Mouse (Mus musculus): ENCODE data around the gene Kif23. TPM values are rescaled to one million over a fixed set of nuclear protein-coding genes. Genes with fewer than 3 reads are reported as not detected.

The Kif23 gene
- polyA plus RNA-seq, 1 experiment from 2014 or later, result 121 TPM

DNA sequence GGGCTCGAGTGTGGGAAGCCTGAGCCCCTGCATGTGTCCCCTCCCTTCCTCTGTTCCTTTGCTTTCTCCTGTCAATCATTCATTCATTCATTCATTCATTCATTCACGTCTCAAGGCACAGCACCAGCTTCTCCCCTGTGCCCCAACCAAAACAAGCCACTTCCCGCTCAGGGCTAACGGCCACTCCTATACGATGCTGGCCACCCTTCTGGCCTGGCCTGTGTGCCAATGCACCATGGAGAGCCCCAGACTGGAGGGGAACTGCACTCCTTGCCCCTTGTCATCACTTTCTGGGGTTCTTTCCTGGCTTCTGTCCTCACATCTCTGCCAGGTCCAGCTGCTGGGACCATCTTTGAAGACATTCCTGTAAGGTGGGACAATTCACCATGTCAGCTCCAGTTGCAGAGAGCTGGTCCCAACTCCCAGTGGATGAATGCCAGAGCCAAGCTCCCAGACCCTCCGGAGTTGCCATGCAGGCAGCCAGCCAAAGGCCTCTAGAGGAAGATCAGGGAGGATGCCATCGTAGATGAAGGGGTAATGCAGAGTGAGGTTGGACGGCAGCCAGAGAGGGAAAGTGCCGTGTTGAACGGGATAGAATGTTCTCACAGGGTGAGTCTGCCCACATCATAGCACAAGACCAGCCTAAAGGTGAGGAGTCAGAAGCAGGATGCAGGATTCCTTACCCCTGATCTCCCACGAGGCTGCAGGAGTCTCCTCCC lies 58.8 kb downstream of the Kif23 start:
- H3K4me1 ChIP-seq, result peaks cover 18% of the 10 kb centered on the region
- H3K36me3 ChIP-seq, result no peaks in the 10 kb centered on the region
- DNase-seq (ENCODE audit: low spot score), result no peak
- H3K27me3 ChIP-seq (ENCODE audit: low read depth, poor library complexity, severe bottlenecking), result no peaks in the 10 kb centered on the region
- 0 out of 2 replicates have a peak overlapping the region, but pooled peaks have one; percentile 33 for H3K27ac ChIP-seq (replicated peaks)
- no peak overlapping the region for H3K4me3 ChIP-seq
- H3K9me3 ChIP-seq (replicated peaks), result no peaks in the 10 kb centered on the region
- WGBS, result 84% methylated on average over 11 of the region's 11 CpGs

DNA sequence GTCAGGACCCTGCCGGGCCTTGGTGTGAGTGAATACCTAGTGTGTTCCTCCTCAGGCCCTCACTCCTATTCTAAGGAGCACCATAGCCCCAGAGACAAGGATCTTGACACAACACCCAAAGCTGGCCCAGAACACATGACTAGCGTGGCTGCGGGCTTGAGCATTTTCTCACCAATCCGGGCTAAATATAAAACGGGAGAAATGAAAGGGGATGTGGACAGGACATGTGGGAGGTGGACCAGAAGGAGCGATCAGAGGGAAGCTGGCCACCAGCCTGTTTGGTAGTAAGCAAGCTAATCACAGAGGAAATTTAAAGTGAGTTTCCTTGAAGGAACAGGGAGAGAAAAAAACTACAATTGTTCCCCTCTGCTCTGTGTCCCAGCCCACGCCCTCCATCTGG lies 60.6 kb downstream of the Kif23 start:
- 87% methylated on average over 7 of the region's 7 CpGs for WGBS
- peak overlapping the region; percentile 49; the same call in 1 of the 2 replicates for H3K27ac ChIP-seq (replicated peaks)
- no peak for DNase-seq (ENCODE audit: low spot score)

DNA sequence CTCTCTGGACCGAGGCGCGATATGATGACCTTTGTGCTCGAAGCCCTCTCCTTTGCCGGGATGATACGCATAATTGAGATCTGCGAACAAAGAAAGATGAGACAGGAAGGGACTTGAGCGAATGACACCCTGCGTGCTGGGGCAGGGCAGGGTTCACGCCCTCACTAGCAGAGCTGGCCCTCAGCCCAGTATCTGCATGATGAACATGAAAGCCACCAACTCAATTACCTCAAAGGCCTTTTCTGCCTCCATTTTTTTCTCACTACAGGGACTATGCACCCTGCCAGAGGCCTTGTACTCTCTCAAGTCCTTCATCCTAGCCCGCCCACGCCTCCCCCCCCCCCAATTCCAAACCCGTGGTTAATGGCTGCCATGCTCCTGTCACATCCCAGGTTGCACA lies 61.6 kb downstream of the Kif23 start:
- WGBS, result 71% methylated on average over 13 of the region's 13 CpGs
- no peak for DNase-seq (ENCODE audit: low spot score)
- Histone ChIP-seq H3K9me3 (replicated peaks) (no peaks in the 10 kb centered on the region), H3K36me3 (no peaks in the 10 kb centered on the region), H3K27me3 (ENCODE audit: low read depth, poor library complexity, severe bottlenecking) (no peaks in the 10 kb centered on the region), H3K4me3 (no peak overlapping the region), H3K27ac (replicated peaks) (peak overlapping the region; percentile 34; the same call in 1 of the 2 replicates), H3K4me1 (peaks cover 15% of the 10 kb centered on the region)

More for the DNA sequence above, 60.6 kb downstream of the Kif23 start:
- Histone ChIP-seq H3K4me1 (peaks cover 15% of the 10 kb centered on the region), H3K4me3 (no peak overlapping the region), H3K27me3 (ENCODE audit: low read depth, poor library complexity, severe bottlenecking) (no peaks in the 10 kb centered on the region), H3K9me3 (replicated peaks) (no peaks in the 10 kb centered on the region), H3K36me3 (no peaks in the 10 kb centered on the region)

DNA sequence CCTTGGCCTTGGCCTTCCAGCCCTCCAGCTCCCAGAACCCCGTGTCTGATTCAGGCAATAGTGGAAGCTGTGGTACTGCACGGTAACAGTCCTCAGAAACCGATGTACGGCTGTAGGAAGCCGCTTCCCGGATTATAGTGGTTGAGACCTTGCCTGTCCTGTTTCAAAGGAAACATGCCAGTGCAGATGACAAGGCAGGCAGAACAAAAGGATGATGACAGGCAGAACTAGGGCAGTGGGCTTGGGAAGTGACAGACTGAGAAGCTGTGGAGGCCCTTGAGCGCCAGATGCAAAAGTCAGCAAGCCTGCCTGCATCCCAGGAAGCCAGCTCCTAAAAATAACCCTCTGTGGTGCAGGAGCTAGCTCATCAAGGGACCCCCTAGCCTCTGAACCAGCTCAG lies 62.2 kb downstream of the Kif23 start:
- Histone ChIP-seq H3K4me3 (no peak overlapping the region), H3K4me1 (peaks cover 15% of the 10 kb centered on the region), H3K27me3 (ENCODE audit: low read depth, poor library complexity, severe bottlenecking) (no peaks in the 10 kb centered on the region), H3K36me3 (no peaks in the 10 kb centered on the region), H3K27ac (replicated peaks) (peak overlapping the region; percentile 34; the same call in 1 of the 2 replicates), H3K9me3 (replicated peaks) (no peaks in the 10 kb centered on the region)
- DNase-seq (ENCODE audit: low spot score), result no peak
- WGBS, result 83% methylated on average over 7 of the region's 7 CpGs

DNA sequence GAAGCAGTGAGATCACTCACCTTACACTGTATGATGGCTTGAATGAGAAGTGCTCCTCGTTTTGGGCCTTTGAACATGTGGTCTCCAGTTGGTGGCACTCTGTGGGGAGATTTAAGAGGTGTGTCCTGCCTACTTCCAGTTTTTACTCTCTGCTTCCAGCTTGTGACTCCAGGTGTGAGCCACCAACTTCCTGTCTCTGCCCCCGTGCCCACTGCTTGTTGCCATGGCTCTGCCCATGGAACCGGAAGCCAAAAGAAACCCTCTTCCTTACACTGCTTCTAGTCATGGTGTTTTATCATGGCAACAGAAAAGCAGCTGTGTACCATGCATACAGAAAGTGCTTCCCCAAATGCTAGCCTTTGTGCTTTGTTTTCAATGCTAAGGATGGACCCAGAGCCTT lies 64.4 kb downstream of the Kif23 start:
- H3K27me3 ChIP-seq (ENCODE audit: low read depth, poor library complexity, severe bottlenecking), result peaks cover 11% of the 10 kb centered on the region
- H3K27ac ChIP-seq (replicated peaks), result no peak overlapping the region
- no peaks in the 10 kb centered on the region for H3K36me3 ChIP-seq
- H3K4me1 ChIP-seq, result peaks cover 33% of the 10 kb centered on the region
- no peaks in the 10 kb centered on the region for H3K9me3 ChIP-seq (replicated peaks)
- 81% methylated on average over 3 of the region's 3 CpGs for WGBS
- no peak for DNase-seq (ENCODE audit: low spot score)
- H3K4me3 ChIP-seq, result no peak overlapping the region

DNA sequence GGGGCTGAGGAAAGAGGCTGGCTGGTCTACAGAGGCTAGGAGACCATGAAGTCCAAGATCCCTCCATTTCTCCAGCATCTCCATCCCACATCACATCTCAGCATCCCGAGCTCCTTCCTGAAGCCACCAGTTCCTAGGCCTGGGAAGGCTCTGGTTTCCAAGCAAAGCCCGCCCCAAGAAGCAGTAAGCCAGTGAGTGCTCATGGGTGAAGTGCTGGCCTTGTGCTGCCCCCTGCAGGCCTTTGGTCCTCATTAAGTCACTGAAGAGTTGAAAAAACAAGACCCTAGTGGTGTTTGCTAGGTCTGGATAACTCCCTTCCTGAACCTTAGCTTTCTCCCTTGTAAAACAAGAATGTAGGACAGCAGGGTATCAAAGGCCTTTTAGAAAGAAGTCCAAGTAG lies 67.7 kb downstream of the Kif23 start:
- no peak overlapping the region for H3K4me3 ChIP-seq
- H3K36me3 ChIP-seq, result no peaks in the 10 kb centered on the region
- no peaks in the 10 kb centered on the region for H3K9me3 ChIP-seq (replicated peaks)
- peaks cover 45% of the 10 kb centered on the region for H3K4me1 ChIP-seq
- WGBS, result 22% methylated on average over 2 of the region's 2 CpGs
- peak; percentile 81 for DNase-seq (ENCODE audit: low spot score)
- H3K27ac ChIP-seq (replicated peaks), result 0 out of 2 replicates have a peak overlapping the region, but pooled peaks have one; percentile 34
- H3K27me3 ChIP-seq (ENCODE audit: low read depth, poor library complexity, severe bottlenecking), result peaks cover 26% of the 10 kb centered on the region

DNA sequence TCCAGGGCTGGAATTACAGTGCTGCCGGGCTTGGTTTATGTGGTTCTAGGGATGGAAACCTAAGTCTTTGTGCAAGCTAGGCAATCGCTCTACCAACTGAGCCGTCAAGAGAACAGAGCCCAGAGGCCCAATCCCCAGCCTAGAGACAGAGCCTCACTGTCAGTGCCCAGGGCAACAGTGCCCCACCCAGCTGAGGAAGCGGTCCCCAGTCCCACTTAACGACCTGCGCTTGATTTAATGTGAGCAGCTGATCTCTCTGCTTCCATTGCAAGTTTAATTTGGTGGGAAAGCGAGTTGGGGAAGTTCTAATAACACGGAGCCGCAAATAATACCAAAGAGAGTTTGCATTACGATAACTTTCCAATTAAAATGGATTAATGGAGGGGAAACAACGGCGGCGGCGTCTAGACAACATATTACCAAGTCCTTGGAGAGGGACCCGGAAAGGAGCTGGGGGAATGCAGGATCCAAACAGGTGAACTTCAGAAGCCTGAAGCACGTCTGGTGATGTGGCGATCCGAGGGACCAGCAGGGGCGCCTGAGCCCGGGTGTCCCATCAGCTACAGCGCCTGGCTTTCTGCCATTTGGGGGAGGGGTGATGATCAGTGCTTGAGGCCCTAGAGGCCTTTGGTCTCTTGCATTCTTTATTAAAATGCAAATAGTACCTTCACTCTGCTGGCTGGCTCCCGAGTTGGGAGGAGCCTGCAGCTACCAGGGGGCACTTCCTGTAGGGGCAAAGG lies 69.0 kb downstream of the Kif23 start:
- Histone ChIP-seq H3K4me3 (no peak overlapping the region), H3K4me1 (peaks cover 56% of the 10 kb centered on the region), H3K36me3 (no peaks in the 10 kb centered on the region), H3K9me3 (replicated peaks) (no peaks in the 10 kb centered on the region), H3K27me3 (ENCODE audit: low read depth, poor library complexity, severe bottlenecking) (peaks cover 26% of the 10 kb centered on the region), H3K27ac (replicated peaks) (peak overlapping the region; percentile 71)
- WGBS, result 25% methylated on average over 22 of the region's 22 CpGs
- DNase-seq (ENCODE audit: low spot score), result peak; percentile 45

DNA sequence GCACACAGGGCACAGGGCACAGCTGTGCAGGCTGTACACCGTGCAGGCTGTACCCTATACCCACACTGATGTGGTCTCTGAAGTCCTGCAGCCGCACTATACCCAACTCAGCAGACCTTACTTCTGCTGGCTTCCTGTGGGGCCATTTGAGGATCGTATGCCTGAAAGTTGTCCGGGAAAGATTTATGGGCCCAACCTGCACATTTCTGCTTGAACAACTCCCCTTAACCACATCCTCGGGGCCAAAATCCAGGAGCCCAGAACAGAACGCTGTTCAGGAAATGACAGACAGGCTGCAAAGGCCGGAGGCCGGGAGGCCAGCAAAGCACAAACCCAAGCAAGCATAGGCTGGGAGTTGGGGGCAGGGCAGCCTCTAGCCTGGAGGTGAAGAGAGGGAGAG lies 73.2 kb downstream of the Kif23 start:
- H3K36me3 ChIP-seq, result no peaks in the 10 kb centered on the region
- 64% methylated on average over 8 of the region's 8 CpGs for WGBS
- H3K4me1 ChIP-seq, result peaks cover 66% of the 10 kb centered on the region
- H3K27ac ChIP-seq (replicated peaks), result peak overlapping the region; percentile 85
- H3K9me3 ChIP-seq (replicated peaks), result no peaks in the 10 kb centered on the region; the same call in 1 of the 2 replicates
- DNase-seq (ENCODE audit: low spot score), result no peak
- H3K27me3 ChIP-seq (ENCODE audit: low read depth, poor library complexity, severe bottlenecking), result peaks cover 26% of the 10 kb centered on the region
- H3K4me3 ChIP-seq, result no peak overlapping the region

DNA sequence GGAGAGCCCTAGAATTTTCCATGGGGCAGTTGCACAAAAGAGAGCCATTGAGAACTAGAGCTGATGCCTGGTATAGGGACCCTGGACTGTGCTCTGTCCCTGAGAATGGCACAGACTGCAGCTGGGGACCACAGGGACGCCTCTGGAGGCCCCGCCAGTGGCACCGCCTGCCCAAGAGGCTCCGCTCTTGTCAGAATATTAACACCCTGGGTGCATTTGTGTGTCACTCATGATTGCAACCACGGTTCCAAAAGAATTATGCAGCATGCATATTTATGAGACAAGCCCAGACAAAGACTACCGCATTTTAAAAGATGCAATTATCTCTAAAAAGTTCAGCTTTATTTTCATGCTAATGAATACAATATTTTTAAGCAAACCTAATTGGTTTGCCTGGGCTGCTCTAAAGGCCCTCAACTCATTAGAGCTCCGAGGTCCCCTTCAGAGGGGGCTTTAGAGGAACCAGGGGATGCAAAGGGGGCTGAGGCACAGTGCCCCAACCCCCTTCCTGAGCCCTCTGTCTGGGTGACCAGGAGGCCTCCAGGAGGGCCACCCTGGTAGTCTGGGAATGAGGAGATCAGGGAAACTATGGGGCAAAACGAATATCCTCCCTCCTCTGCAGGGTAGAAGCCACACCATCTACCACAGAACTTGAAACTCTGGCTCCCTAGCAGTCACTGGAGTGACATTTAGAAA lies 74.2 kb downstream of the Kif23 start:
- Histone ChIP-seq H3K36me3 (no peaks in the 10 kb centered on the region), H3K27ac (replicated peaks) (peak overlapping the region; percentile 85), H3K27me3 (ENCODE audit: low read depth, poor library complexity, severe bottlenecking) (peaks cover 18% of the 10 kb centered on the region), H3K4me1 (peaks cover 57% of the 10 kb centered on the region), H3K4me3 (peak overlapping the region; percentile 11; the same call in 1 of the 2 replicates), H3K9me3 (replicated peaks) (no peaks in the 10 kb centered on the region; the same call in 1 of the 2 replicates)
- WGBS, result 23% methylated on average over 8 of the region's 8 CpGs
- DNase-seq (ENCODE audit: low spot score), result peak; percentile 36

DNA sequence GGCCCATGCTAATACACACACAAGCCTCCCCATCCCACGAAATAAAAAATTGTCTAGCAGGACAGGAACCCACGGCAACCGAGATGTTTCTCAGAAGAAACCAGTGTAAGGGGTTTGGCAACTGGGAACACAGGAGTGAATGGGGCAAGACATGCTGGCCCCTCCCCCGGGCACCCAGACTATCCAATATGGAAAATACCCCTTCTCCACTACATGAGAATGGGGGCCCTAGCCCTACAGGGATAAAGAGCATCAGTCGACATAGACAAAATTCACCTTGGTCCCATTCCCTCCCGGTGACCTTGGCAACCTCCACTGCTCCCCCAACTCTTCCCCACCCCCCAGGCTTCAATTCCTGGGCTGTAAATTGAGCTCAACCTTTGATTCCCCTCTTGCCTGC lies 74.7 kb downstream of the Kif23 start:
- WGBS, result 51% methylated on average over 6 of the region's 6 CpGs
- no peak overlapping the region for H3K4me3 ChIP-seq
- no peaks in the 10 kb centered on the region for H3K36me3 ChIP-seq
- H3K27me3 ChIP-seq (ENCODE audit: low read depth, poor library complexity, severe bottlenecking), result peaks cover 12% of the 10 kb centered on the region
- no peak for DNase-seq (ENCODE audit: low spot score)
- peaks cover 54% of the 10 kb centered on the region for H3K4me1 ChIP-seq
- H3K9me3 ChIP-seq (replicated peaks), result no peaks in the 10 kb centered on the region; the same call in 1 of the 2 replicates
- peak overlapping the region; percentile 85 for H3K27ac ChIP-seq (replicated peaks)

DNA sequence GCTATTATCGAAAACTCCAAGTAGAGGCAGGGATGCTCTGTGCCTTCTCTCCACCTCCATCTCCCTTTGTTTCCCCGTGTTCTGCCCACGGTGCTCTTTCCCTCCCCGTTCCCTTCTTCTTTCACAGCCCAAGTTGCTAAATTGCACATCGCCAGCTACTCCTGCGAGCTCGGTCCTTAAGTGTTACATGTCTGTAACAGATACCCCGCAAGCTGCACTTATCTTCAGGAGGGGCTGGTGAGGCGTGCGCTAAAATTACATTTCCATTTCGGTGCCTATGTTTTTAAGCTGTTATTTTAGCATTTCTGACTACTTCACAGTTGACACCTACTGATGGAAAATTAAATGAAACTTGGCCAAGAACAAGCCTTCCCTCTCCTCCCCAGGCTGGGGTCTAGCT lies 78.9 kb downstream of the Kif23 start:
- peaks cover 31% of the 10 kb centered on the region for H3K4me1 ChIP-seq
- 86% methylated on average over 11 of the region's 11 CpGs for WGBS
- no peak overlapping the region; the same call in 1 of the 2 replicates for H3K27ac ChIP-seq (replicated peaks)
- H3K36me3 ChIP-seq, result no peaks in the 10 kb centered on the region
- no peaks in the 10 kb centered on the region; the same call in 1 of the 2 replicates for H3K9me3 ChIP-seq (replicated peaks)
- H3K27me3 ChIP-seq (ENCODE audit: low read depth, poor library complexity, severe bottlenecking), result no peaks in the 10 kb centered on the region
- DNase-seq (ENCODE audit: low spot score), result no peak
- H3K4me3 ChIP-seq, result no peak overlapping the region
